Mouse (Mus musculus): ENCODE results near the gene Enox1.
"Not testable (repeated sequence)": the region's sequence is repeated elsewhere in the genome, so short reads cannot be mapped to it uniquely, and the experiment has no call there.

Enox1 gene

GRCm38 (mm10) chr14:77524303-77524702 lies 367.7 kb downstream of the Enox1 start:
- DNase-seq = no peak

GRCm38 (mm10) chr14:77526262-77526661 lies 369.7 kb downstream of the Enox1 start:
- no peak for DNase-seq

- DNase-seq = no peak
Measured at GRCm38 (mm10) chr14:77529201-77529600, 372.6 kb downstream of the Enox1 start.

GRCm38 (mm10) chr14:77529621-77530020 lies 373.1 kb downstream of the Enox1 start:
- no peak for DNase-seq

GRCm38 (mm10) chr14:77533638-77534037 lies 377.1 kb downstream of the Enox1 start:
- no peak for DNase-seq

- DNase-seq = peak; percentile 40
Measured at GRCm38 (mm10) chr14:77534120-77534519, 377.6 kb downstream of the Enox1 start.

DNA sequence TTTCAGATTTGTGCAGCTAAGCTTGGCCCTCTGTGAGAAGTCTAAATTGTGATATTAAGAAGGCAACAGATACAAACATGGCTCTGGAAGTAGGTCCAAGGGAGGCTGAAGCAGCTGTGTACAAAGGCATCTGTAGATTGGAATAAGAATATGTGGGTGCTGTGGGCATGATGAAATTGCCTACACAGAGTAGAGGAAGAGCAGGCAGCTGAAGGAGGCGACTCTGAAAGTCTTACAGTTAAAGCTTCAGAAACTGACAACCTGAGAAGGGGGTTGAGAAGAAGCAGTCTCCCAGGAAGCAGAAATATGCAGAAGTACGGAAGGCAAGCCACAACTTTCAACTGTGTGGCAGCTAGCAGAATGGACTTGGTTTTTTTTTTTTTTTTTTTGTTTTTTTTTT lies 380.0 kb downstream of the Enox1 start:
- no peak for DNase-seq

DNA sequence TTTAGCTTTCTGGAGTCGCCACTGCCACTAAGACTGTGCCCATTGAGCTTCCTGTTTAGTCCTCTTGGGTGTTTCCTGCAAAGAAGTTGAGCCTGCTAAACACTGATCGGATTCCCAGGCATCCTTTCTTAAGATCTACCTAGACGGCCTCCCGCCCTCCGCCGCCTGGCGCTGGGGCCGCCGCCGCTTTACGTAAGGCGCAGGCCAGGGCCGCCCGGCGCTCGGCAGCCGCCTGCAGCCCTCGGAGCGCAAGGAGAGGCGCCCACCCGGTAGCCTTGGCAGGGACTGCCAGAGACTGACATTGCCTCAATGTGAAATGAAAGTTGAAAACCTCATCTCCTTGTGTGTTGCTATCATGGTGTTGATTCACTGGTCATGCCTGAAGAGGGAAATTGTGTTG lies 383.0 kb downstream of the Enox1 start:
- DNase-seq = not testable (repeated sequence)

- no peak for DNase-seq
Measured at GRCm38 (mm10) chr14:77541925-77542324, 385.4 kb downstream of the Enox1 start.

- peak; percentile 55 for DNase-seq
Measured at GRCm38 (mm10) chr14:77546531-77547274, 390.1 kb downstream of the Enox1 start.

DNA sequence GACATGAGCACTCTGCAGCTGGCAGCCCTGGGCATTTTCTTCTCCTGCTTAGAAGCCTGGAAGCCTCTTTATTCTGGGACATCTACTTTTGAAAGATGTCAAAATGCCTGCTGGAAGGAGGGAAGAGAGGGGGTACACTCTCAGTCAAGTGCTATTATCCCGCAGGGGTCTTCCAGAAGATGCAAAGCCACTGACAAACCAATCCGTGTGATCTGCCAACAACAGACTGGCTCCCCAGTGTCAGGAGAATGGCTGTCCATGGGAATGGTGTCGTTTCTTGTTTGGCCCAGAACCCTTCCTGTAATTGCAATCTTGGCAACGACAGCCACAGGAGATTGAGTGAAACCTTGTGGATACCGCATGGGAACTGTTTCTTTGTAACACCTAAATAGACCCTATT lies 390.8 kb downstream of the Enox1 start:
- DNase-seq = peak; percentile 44

DNA sequence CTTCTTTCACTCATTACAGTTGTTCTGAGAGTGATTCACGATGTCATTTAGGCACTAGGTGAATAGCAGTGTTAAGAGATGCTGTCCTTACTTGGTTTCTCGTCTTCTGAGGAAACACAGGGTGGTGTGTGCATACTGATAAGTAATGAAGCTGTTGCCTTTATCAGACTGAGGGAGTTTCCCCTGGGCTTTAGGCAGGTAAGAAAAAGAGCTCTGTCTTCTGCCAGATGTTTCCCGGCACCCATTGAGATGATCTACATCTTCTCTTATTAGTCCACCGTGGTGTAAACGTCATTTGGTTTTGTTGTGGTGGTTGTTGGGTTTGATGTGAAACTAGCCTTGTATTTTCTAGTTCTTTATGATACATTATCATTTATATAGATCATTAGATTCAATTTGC lies 392.4 kb downstream of the Enox1 start:
- no peak for DNase-seq

DNA sequence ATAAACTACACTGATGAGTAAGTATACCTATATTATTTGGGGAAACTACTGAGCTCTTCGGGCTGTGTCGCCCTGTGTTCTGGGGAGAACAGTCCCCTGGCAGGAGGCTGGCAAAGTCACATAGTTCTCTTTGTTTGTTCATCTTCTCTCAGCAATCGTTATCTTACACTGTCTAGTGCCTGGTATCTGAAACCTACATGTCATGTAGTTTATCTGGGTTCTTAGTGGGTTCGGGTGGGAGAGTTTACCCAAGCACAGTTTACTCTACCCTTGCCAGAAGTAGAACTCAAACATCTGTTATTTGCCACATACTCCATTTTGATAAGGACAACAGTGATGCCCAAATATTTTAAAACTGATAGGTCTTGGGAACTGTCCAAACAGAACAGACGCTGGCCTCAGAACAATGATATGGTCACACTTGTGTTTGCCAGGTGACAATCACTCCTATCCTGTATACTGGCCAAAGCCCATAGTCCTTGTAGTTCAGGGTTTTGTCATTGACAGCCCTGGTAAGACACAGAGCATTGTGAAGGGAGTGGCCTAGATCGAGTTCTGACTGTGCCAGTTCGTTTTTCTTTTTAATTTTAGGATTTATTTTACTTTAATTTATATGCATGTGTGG lies 401.0 kb downstream of the Enox1 start:
- no peak for DNase-seq

DNA sequence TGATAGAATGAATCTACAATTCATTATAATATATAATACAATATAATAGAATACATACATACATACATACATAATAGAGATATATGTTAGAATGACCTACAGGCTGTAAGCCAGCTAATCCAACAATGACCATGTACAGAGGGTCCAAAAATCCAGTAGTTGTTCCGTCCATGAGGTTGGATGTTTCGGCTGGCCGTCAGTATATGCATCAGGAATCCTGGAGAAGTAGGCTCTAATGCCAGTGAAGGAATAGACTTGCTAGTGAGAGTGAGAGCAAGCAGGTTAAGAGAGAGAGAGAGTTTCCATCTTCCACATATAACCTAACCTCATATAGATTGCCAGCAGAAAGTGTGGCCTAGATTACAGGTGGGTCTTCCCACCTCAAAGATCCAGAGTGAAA lies 402.3 kb downstream of the Enox1 start:
- no peak for DNase-seq

GRCm38 (mm10) chr14:77559792-77560191 lies 403.2 kb downstream of the Enox1 start:
- no peak for DNase-seq

GRCm38 (mm10) chr14:77561808-77562583 lies 405.4 kb downstream of the Enox1 start:
- DNase-seq = no peak

- DNase-seq = no peak
Measured at GRCm38 (mm10) chr14:77563922-77564321, 407.4 kb downstream of the Enox1 start.

DNA sequence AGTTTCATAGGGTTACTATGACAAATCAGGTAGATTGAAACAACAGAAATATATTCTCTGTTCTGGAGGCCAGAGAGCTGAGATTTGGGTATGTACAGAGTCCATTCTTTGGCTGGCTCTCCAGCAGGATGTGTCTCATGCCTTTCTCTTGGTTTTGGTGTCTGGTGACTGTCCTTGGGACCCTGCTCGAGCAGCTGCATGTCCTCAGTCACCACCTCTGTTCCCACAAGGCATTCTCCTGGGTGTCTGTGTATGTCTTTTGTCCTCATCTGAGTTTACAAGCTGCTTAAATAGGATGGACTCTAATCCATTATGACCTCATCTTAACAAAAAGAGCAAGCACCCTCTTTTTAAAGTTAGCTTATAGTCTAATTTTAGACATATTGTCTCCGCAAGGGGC lies 410.6 kb downstream of the Enox1 start:
- no peak for DNase-seq

DNA sequence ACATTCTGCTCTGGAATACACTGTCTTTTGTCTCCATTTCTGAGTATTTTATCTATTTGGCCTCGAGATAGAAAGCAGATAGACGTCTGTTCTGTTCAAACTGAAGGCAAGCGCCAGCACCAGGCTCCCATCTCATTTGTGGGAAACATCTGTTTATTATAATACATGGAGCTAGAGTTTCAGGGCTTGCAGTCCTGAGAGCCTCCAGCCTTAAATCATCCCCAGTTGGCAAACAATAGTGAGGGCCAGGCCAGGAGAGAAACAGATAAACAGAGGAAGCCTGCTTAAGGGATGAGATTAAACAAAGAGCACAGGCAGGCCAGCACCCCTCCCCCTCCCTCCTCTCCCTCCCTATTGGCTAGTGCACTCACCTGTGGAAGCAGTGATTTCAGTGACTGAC lies 417.9 kb downstream of the Enox1 start:
- DNase-seq = no peak

DNA sequence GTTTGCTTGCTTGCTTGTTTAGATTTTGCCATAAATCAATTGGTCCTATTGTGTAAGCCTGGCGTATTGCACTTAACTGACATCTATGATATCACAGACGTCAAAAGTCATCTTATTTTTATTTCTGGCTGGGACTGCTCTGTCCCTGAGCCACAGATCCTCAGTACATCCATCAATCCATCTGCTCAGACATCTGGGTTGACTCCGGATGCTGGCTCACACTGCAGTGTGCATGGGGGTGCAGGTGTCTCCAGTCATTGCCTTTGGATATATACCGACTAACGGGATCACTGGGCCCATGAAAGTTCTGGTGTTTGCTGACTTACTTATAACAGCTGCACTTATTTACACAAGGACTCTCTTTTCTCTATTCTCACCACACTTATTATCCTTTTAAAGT lies 419.8 kb downstream of the Enox1 start:
- DNase-seq = no peak

DNA sequence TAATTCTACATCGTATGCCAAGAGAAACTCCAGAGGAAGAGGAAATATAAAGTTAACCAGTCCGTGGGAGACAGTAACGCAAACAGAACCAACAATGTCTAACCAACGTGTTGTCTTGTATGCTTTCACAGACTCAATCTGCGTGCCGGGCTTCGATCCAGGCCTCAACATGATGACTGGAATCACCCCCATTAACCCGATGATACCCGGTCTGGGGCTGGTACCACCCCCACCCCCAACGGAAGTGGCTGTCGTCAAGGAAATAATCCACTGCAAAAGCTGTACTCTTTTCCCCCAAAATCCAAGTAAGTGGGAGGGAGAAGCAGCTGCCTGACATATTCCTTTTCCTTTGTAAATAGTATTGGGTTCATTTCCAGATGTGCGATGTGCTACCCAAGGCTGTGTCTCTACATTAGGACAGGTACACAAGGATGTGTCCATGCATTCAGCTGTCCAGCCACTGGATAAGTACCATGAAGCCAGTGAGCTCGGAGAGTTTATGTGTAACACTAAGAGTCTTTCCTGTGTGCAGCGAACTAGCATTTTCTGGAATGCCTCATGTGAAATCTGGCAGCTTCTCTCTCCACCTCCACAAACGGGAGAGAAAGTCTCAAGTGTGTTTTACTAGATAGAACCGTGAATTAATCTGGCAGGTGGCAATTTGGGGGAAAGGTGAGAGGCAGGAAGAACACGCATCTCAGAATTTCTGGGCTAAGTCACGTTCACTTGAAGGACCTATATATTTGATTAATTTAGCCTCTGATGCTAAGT lies 421.1 kb downstream of the Enox1 start:
- no peak for DNase-seq

DNA sequence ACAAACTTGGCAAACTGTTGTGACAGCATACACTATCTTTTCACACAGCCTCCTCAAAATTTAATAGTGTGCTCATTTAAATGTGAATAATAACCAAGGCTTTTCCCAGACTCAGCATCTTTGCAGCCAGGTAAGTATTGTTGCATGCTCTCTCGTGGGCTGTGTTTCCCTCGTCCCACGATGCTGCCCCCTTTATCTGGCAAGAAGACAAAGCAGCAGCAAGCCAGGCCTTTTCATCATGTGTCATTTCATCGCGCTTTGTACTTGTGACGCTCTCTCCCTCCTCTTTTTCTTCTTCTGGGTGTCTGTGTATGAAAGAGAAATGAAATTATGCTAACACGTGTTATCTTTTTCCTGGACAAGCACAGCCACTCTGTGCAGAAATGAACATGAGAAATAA lies 421.8 kb downstream of the Enox1 start:
- DNase-seq = no peak
